Mouse (Mus musculus): Measurements from ENCODE around the gene Olfr307. TPM values are rescaled to one million over a fixed set of nuclear protein-coding genes. Genes with fewer than 3 reads are reported as not detected.
"Not testable (repeated sequence)": the region's sequence is repeated elsewhere in the genome, so short reads cannot be mapped to it uniquely, and the experiment has no call there.

The Olfr307 gene
- polyA plus RNA-seq (2016; fragmentation: Nextera tagmentation; extraction: Ambion mirVana) = not detected in 2 replicates

DNA sequence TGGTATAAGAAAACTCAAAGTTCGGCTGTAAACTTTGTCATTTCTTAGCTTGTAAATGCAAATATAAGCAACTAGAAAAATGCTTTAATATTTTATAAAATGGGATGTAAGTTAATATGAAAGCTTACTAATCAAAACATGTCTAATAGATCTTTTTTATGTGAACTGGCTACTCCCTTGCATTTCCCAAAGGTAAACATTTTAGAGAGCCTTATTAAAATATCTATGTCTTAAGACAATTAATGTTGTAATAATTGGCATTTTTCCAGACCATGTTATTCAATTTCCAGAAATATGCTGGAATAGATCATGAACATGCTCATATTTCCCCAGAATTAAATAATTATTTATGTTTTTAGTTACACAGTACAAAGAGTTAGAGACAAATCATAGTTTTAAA, at the start of gene Olfr307:
Gene Olfr307 (minus strand): TSS at position 101 of the 400 bp plus-strand sequence.
- Histone ChIP-seq H3K36me3 (no peaks in the 10 kb centered on the region), H3K27me3 (no peaks in the 10 kb centered on the region), H3K4me1 (no peaks in the 10 kb centered on the region), H3K4me2 (replicated peaks) (no peak within 1 kb of the TSS), H3K4me3 (no peak within 1 kb of the TSS), H3K27ac (no peak within 1 kb of the TSS), H3K9ac (no peak within 1 kb of the TSS), H3K9me3 (replicated peaks) (no peaks in the 10 kb centered on the region)
- ATAC-seq (ENCODE audit: low FRiP score) = no peak
- WGBS = 76% methylated on average over 1 of the region's 1 CpGs

GRCm38 (mm10) chr7:86386558-86386957, 49.2 kb upstream of the Olfr307 start, which contains the start of gene Olfr304:
Gene Olfr304 (minus strand): TSS chr7:86386658.
- H3K9ac ChIP-seq = no peak within 1 kb of the TSS
- no peak for ATAC-seq (ENCODE audit: low FRiP score)
- H3K36me3 ChIP-seq = no peaks in the 10 kb centered on the region
- H3K4me1 ChIP-seq = no peaks in the 10 kb centered on the region
- no peak within 1 kb of the TSS for H3K27ac ChIP-seq
- no peaks in the 10 kb centered on the region for H3K9me3 ChIP-seq (replicated peaks)
- H3K4me2 ChIP-seq (replicated peaks) = no peak within 1 kb of the TSS
- no peaks in the 10 kb centered on the region for H3K27me3 ChIP-seq
- no peak within 1 kb of the TSS for H3K4me3 ChIP-seq
- WGBS = 71% methylated on average over 1 of the region's 1 CpGs

- 82% methylated on average over 3 of the region's 3 CpGs for WGBS
- Histone ChIP-seq H3K9me3 (replicated peaks) (no peaks in the 10 kb centered on the region), H3K9ac (no peak overlapping the region), H3K36me3 (no peaks in the 10 kb centered on the region), H3K27me3 (no peaks in the 10 kb centered on the region), H3K4me3 (no peak overlapping the region), H3K27ac (no peak overlapping the region), H3K4me1 (no peaks in the 10 kb centered on the region), H3K4me2 (replicated peaks) (no peak overlapping the region)
- no peak for ATAC-seq (ENCODE audit: low FRiP score)
Measured at GRCm38 (mm10) chr7:86385769-86386168, 48.4 kb upstream of the Olfr307 start.

- H3K4me1 ChIP-seq = no peaks in the 10 kb centered on the region
- no peaks in the 10 kb centered on the region for H3K9me3 ChIP-seq (replicated peaks)
- H3K9ac ChIP-seq = no peak within 1 kb of the TSS
- no peak within 1 kb of the TSS for H3K4me2 ChIP-seq (replicated peaks)
- no peaks in the 10 kb centered on the region for H3K36me3 ChIP-seq
- no peak for ATAC-seq (ENCODE audit: low FRiP score)
- no peaks in the 10 kb centered on the region for H3K27me3 ChIP-seq
- H3K4me3 ChIP-seq = no peak within 1 kb of the TSS
- WGBS = 79% methylated on average over 1 of the region's 1 CpGs
- no peak within 1 kb of the TSS for H3K27ac ChIP-seq
Measured at GRCm38 (mm10) chr7:86366828-86367227, 29.4 kb upstream of the Olfr307 start, which contains the start of gene Olfr305. Gene Olfr305 (minus strand): TSS chr7:86366928.

- not testable (repeated sequence) for H3K9me3 ChIP-seq (replicated peaks); H3K4me2 ChIP-seq (replicated peaks); H3K4me3 ChIP-seq; H3K27me3 ChIP-seq; H3K36me3 ChIP-seq; H3K9ac ChIP-seq; ATAC-seq (ENCODE audit: low FRiP score); H3K4me1 ChIP-seq; H3K27ac ChIP-seq
- WGBS = 92% methylated on average over 9 of the region's 9 CpGs
Measured at GRCm38 (mm10) chr7:86346296-86346695, 8.9 kb upstream of the Olfr307 start.

DNA sequence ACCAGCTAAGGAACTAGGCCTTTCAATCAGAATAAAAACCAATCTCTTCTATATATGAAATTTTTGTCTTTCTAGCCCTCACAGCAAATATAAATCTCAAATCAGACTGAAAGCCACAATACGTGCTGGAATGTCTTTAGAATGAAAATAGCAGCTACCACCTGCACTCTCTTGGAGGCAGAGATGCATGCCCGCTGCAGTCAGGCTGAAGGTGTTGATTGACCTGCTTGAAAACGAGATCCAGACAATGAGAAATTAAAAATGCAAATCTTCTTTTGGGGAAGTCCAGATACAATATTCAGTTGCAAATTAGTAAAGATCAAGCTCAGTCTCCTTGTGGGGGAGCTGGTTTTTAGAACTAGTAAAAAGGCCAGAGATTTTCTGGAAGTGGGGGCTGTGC, 6.9 kb upstream of the Olfr307 start:
- Histone ChIP-seq H3K9me3 (replicated peaks) (no peaks in the 10 kb centered on the region), H3K4me1 (no peaks in the 10 kb centered on the region), H3K9ac (no peak overlapping the region), H3K4me2 (replicated peaks) (no peak overlapping the region), H3K4me3 (no peak overlapping the region), H3K27me3 (no peaks in the 10 kb centered on the region), H3K27ac (no peak overlapping the region), H3K36me3 (no peaks in the 10 kb centered on the region)
- WGBS = 81% methylated on average over 3 of the region's 3 CpGs
- ATAC-seq (ENCODE audit: low FRiP score) = no peak

- no peak overlapping the region for H3K9ac ChIP-seq
- no peak overlapping the region for H3K4me2 ChIP-seq (replicated peaks)
- no peaks in the 10 kb centered on the region for H3K4me1 ChIP-seq
- WGBS = 81% methylated on average over 14 of the region's 14 CpGs
- no peaks in the 10 kb centered on the region for H3K36me3 ChIP-seq
- no peak for ATAC-seq (ENCODE audit: low FRiP score)
- no peaks in the 10 kb centered on the region for H3K27me3 ChIP-seq
- no peak overlapping the region for H3K27ac ChIP-seq
- H3K4me3 ChIP-seq = no peak overlapping the region
- no peaks in the 10 kb centered on the region for H3K9me3 ChIP-seq (replicated peaks)
Measured at GRCm38 (mm10) chr7:86342881-86343565, 5.6 kb upstream of the Olfr307 start.

DNA sequence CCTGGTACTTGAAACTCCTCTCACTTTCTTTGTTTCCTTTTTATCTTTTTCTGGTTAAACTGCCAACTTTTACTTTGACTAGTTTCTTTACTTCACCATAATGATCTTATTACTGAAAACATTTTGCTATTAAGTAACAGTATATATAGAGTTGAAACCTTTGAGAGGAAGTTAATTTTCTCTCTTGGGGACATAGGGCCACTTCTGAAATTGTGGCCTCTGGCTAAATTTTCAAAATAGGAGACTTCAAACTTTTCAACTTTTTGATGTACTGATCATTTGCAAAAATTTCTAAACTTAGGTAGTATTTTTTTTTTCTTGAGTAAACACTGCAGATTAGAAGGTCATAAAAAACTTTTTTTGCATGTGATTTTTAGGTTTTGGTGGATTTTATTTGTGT, 11.9 kb downstream of the Olfr307 start, which contains the start of gene Olfr308:
Gene Olfr308 (minus strand): TSS at position 101 of the 400 bp plus-strand sequence.
- no peak within 1 kb of the TSS for H3K4me2 ChIP-seq (replicated peaks)
- ATAC-seq (ENCODE audit: low FRiP score) = no peak
- H3K27me3 ChIP-seq = no peaks in the 10 kb centered on the region
- no peak within 1 kb of the TSS for H3K27ac ChIP-seq
- H3K36me3 ChIP-seq = no peaks in the 10 kb centered on the region
- no peaks in the 10 kb centered on the region for H3K9me3 ChIP-seq (replicated peaks)
- no peak within 1 kb of the TSS for H3K4me3 ChIP-seq
- no peaks in the 10 kb centered on the region for H3K4me1 ChIP-seq
- no peak within 1 kb of the TSS for H3K9ac ChIP-seq

DNA sequence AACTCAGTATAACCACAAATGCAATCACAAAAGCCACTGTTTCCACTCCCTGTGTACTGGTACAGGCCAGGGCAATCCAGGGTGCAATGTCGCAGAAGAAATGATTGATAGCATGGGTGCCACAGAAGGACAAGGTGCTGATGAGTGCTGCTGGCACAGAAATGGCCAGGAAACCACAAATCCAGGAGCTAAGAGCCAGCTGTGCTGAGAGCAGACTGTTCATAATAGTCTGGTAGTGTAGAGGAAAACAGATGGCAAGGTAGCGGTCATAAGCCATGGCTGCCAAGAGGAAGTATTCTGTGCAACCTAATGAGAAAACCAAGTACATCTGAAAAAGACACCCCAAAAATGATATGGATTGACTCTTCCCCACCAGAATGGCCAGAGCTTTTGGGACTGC, 16.1 kb downstream of the Olfr307 start:
- Histone ChIP-seq H3K36me3 (no peaks in the 10 kb centered on the region), H3K27ac (no peak overlapping the region), H3K4me1 (no peaks in the 10 kb centered on the region), H3K4me2 (replicated peaks) (no peak overlapping the region), H3K27me3 (no peaks in the 10 kb centered on the region), H3K9me3 (replicated peaks) (no peaks in the 10 kb centered on the region), H3K4me3 (no peak overlapping the region), H3K9ac (no peak overlapping the region)
- ATAC-seq (ENCODE audit: low FRiP score) = no peak
- WGBS = 99% methylated on average over 2 of the region's 2 CpGs

DNA sequence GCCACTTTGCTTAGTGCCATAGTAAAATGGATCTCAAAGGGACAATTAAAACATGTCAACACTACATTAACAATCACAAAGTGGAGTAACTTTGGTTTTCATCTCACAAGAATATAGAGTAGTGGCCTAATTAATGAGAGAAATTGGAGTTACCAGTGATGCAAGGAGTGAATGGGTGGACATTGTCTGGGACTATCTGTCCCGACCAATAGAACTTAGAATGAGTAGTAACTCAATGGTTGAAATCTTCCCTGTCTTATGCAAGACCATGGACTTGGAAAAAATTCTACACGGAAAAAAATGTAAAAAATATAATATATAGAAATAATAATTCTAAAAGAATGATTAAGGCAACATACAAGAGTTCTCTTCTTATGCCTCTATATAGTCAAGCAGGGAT, 23.8 kb downstream of the Olfr307 start, which contains the start of gene Olfr309:
Gene Olfr309 (minus strand): TSS at position 101 of the 400 bp plus-strand sequence.
- 74% methylated on average over 2 of the region's 2 CpGs for whole genome bisulfite sequencing
- Histone ChIP-seq H3K27me3 (no peaks in the 10 kb centered on the region), H3K36me3 (no peaks in the 10 kb centered on the region), H3K4me2 (replicated peaks) (no peak within 1 kb of the TSS), H3K4me3 (no peak within 1 kb of the TSS), H3K27ac (no peak within 1 kb of the TSS), H3K4me1 (no peaks in the 10 kb centered on the region), H3K9ac (no peak within 1 kb of the TSS), H3K9me3 (replicated peaks) (no peaks in the 10 kb centered on the region)
- no peak for ATAC-seq (ENCODE audit: low FRiP score)

Small RNAs within 50 kb of the gene (microRNA-seq; reads per million reads assigned to microRNA genes)
- gene Gm23192 = not detected

Other genes with a start within 250 kb of the Olfr307 start
- not detected in 2 replicates for gene Vmn2r75, start 165.8 kb downstream of the Olfr307 start, polyA plus RNA-seq (2016; fragmentation: Nextera tagmentation; extraction: Ambion mirVana)
- not detected in 2 replicates for gene Vmn2r76, start 91.3 kb downstream of the Olfr307 start, polyA plus RNA-seq (2016; fragmentation: Nextera tagmentation; extraction: Ambion mirVana)
- gene Olfr310, start 60.4 kb downstream of the Olfr307 start, polyA plus RNA-seq (2016; fragmentation: Nextera tagmentation; extraction: Ambion mirVana) = not detected in 2 replicates
- not detected in 2 replicates for gene Olfr309, start 23.9 kb downstream of the Olfr307 start, polyA plus RNA-seq (2016; fragmentation: Nextera tagmentation; extraction: Ambion mirVana)
- gene Olfr308, start 12.0 kb downstream of the Olfr307 start, polyA plus RNA-seq (2016; fragmentation: Nextera tagmentation; extraction: Ambion mirVana) = not detected in 2 replicates
- not detected in 2 replicates for gene Olfr305, start 29.3 kb upstream of the Olfr307 start, polyA plus RNA-seq (2016; fragmentation: Nextera tagmentation; extraction: Ambion mirVana)
- not detected in 2 replicates for gene Olfr304, start 49.1 kb upstream of the Olfr307 start, polyA plus RNA-seq (2016; fragmentation: Nextera tagmentation; extraction: Ambion mirVana)
- gene Olfr303, start 60.2 kb upstream of the Olfr307 start, polyA plus RNA-seq (2016; fragmentation: Nextera tagmentation; extraction: Ambion mirVana) = not detected in 2 replicates
- gene Olfr301, start 66.3 kb upstream of the Olfr307 start, polyA plus RNA-seq (2016; fragmentation: Nextera tagmentation; extraction: Ambion mirVana) = not detected in 2 replicates
- not detected in 2 replicates for gene Olfr299, start 122.3 kb upstream of the Olfr307 start, polyA plus RNA-seq (2016; fragmentation: Nextera tagmentation; extraction: Ambion mirVana)
- gene Olfr298, start 154.9 kb upstream of the Olfr307 start, polyA plus RNA-seq (2016; fragmentation: Nextera tagmentation; extraction: Ambion mirVana) = not detected in 2 replicates
- not detected in 2 replicates for gene Olfr297, start 182.4 kb upstream of the Olfr307 start, polyA plus RNA-seq (2016; fragmentation: Nextera tagmentation; extraction: Ambion mirVana)
- not detected in 2 replicates for gene Olfr295, start 246.3 kb upstream of the Olfr307 start, polyA plus RNA-seq (2016; fragmentation: Nextera tagmentation; extraction: Ambion mirVana)

Measured in hindbrain, embryonic 12.5 days (tissue).